Mouse (Mus musculus): Measurements from ENCODE around the gene Vamp9.

DNA sequence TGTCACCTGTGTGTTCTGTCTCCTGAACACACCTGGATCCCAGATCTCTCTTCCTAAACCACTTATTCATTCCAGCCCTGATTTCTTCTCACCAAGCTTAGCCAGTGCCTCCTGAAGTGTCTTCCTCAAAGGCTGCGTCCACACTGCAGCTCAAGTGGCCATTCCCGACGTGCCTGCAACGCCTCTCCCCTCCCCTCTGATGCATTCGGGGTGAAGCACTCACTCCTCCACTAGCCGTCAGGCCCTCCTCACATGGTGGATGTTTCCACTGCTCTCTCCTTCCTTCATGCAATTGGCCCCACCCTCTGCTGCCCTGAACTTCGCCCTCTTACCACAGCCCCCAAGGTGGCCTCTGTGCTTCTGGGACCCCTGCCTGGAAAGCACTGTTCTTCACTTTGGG, 9.4 kb downstream of the Vamp9 start:
- TF ChIP-seq POLR2A (IDR thresholded peaks at IDR 0.05; ENCODE audit: insufficient read depth, low read depth, low read length) (no peak), CTCF (IDR thresholded peaks at IDR 0.05; ENCODE audit: insufficient read depth, low read depth, low read length) (no peak)
